Mouse (Mus musculus): Measurements from ENCODE around the gene Spin1. TPM values are rescaled to one million over a fixed set of nuclear protein-coding genes. Genes with fewer than 3 reads are reported as not detected.
A peak's percentile ranks its signal among the peaks of the same experiment; 100 is the strongest.

Gene Spin1
- polyA plus RNA-seq, 1 experiment: 29.5 TPM

DNA sequence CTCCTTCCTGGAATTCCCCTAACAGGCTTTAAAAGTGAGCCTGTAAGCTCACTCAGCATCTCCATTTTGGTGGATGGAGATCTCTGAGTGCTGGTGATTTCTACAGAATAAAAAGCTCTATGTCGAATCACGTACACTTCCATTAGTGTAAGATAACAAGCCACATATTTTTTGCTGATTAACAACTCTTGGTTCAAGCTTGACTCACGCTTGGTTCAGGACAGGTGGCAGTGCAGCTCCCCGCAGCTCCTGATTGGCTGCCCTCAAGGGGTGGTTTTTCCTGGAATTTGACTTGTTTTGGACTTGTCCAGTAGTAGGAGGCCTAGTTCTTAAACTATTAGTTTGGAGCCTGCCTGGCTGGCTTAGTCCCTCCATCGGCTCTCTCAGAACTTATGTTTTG, 7.2 kb upstream of the Spin1 start:
- Histone ChIP-seq H3K4me1 (replicated peaks; ENCODE audit: control insufficient read depth, insufficient read depth, low read length) (no peaks in the 10 kb centered on the region), H3K36me3 (ENCODE audit: control insufficient read depth, insufficient read depth, low read length) (no peaks in the 10 kb centered on the region), H3K27ac (ENCODE audit: control insufficient read depth, insufficient read depth, low read length) (no peak overlapping the region; the same call in 1 of the 2 replicates), H3K27me3 (ENCODE audit: control insufficient read depth, insufficient read depth, low read length) (no peaks in the 10 kb centered on the region), H3K4me3 (ENCODE audit: control insufficient read depth, insufficient read depth, low read length) (no peak overlapping the region)
- 54% methylated on average over 5 of the region's 5 CpGs for WGBS
- TF ChIP-seq POLR2A (IDR thresholded peaks at IDR 0.05; ENCODE audit: control insufficient read depth, extremely low read depth, insufficient read depth, low read length, poor library complexity): no peak
- TF ChIP-seq CTCF (IDR thresholded peaks at IDR 0.05; ENCODE audit: borderline replicate concordance, control insufficient read depth, extremely low read depth, insufficient read depth, low read length, poor library complexity): no peak
- DNase-seq: no peak

DNA sequence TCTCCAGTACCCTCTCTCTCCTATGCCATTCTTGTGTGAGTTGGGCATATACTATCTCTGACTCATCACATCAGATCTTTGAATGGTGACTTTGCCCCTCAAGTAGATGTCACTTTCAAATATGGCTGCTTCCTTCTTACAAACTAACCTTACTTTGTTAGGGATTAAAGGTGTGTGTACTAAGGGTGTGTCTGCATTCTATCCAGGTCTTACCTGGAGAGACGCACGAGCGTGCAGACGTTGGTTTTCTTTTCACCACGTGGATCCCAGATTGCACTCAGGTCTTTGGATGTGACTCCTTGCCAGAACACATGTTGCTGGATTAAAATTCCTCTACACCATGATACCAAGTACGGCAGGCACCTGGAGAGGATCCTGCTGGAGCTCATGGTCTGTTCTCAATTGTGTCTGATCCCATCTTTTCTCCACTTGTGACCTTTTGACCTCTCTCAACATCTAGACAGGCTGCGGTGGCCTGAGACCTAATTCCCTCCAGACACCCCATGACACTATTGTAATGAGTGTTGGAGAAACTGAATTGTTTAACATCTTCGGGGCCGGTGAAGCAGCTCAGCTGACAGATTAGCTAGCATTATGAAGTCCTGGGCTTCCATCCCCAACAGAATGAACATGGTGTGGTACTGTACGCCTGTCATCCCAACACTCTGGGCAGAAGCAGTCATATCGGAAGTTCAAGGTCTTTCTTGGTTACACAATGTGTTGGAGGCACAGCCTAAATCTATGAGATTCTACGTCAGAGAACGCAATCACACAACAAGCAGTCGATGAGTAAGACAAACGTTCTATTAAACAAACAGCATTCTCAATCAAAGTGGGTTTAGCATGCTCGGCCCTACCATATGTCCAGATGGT, 6.1 kb upstream of the Spin1 start:
- no peak overlapping the region for H3K27ac ChIP-seq (ENCODE audit: control insufficient read depth, insufficient read depth, low read length)
- TF ChIP-seq CTCF (IDR thresholded peaks at IDR 0.05; ENCODE audit: borderline replicate concordance, control insufficient read depth, extremely low read depth, insufficient read depth, low read length, poor library complexity) (no peak), POLR2A (IDR thresholded peaks at IDR 0.05; ENCODE audit: control insufficient read depth, extremely low read depth, insufficient read depth, low read length, poor library complexity) (no peak)
- H3K36me3 ChIP-seq (ENCODE audit: control insufficient read depth, insufficient read depth, low read length): no peaks in the 10 kb centered on the region
- DNase-seq: no peak
- 96% methylated on average over 16 of the region's 16 CpGs for whole genome bisulfite sequencing
- no peak overlapping the region for H3K4me3 ChIP-seq (ENCODE audit: control insufficient read depth, insufficient read depth, low read length)
- no peaks in the 10 kb centered on the region for H3K27me3 ChIP-seq (ENCODE audit: control insufficient read depth, insufficient read depth, low read length)
- no peaks in the 10 kb centered on the region for H3K4me1 ChIP-seq (replicated peaks; ENCODE audit: control insufficient read depth, insufficient read depth, low read length)

DNA sequence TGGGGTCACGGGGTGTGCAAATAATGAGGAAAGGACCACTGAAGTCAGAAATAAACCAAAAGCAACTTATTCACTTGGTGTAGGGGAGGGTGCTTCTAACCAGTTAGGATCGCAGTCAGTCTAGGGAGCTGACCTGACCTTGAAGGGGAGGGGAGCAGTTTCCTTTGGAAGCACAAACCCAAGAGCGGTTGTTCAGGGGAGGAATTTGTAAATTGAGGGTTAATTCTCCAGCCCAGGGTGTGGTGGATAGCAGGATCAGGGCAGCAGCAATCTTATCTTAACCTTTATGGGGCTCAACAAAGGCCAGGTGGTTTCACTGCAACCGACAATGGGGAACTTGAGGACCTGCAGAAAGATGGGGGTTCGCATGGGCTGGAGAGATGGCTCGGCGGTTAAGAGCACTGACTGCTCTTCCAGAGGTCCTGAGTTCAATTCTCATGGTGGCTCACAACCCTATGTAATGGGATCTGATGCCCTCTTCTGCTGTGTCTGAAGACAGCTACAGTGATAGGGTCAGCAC, 5.4 kb upstream of the Spin1 start:
- Histone ChIP-seq H3K36me3 (ENCODE audit: control insufficient read depth, insufficient read depth, low read length) (no peaks in the 10 kb centered on the region), H3K4me1 (replicated peaks; ENCODE audit: control insufficient read depth, insufficient read depth, low read length) (peaks cover 6% of the 10 kb centered on the region; the same call in 1 of the 2 replicates), H3K27ac (ENCODE audit: control insufficient read depth, insufficient read depth, low read length) (no peak overlapping the region), H3K27me3 (ENCODE audit: control insufficient read depth, insufficient read depth, low read length) (no peaks in the 10 kb centered on the region), H3K4me3 (ENCODE audit: control insufficient read depth, insufficient read depth, low read length) (no peak overlapping the region)
- 96% methylated on average over 7 of the region's 7 CpGs for WGBS
- DNase-seq: no peak
- no peak for TF ChIP-seq CTCF (IDR thresholded peaks at IDR 0.05; ENCODE audit: borderline replicate concordance, control insufficient read depth, extremely low read depth, insufficient read depth, low read length, poor library complexity)

DNA sequence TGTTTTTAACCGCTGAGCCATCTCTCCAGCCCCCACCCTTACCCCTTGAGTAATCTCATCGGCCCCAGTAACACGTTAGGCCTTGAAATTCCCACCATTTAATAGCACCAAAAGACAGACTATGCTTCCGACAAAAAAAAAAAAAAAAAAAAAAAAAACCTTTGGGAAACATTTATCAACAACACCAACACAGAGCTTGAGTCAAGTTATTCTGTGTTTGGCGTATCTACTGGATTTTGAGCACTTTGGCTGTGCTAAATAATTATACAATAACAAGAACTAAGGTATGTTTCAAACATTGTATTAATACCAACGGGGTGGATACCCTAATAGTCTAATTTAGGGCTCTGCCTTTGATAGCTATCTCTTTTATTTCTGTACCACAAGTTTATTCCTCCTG, 4.0 kb upstream of the Spin1 start:
- TF ChIP-seq POLR2A (IDR thresholded peaks at IDR 0.05; ENCODE audit: control insufficient read depth, extremely low read depth, insufficient read depth, low read length, poor library complexity) (no peak), CTCF (IDR thresholded peaks at IDR 0.05; ENCODE audit: borderline replicate concordance, control insufficient read depth, extremely low read depth, insufficient read depth, low read length, poor library complexity) (no peak)
- Histone ChIP-seq H3K4me1 (replicated peaks; ENCODE audit: control insufficient read depth, insufficient read depth, low read length) (peaks cover 7% of the 10 kb centered on the region; the same call in 1 of the 2 replicates), H3K27me3 (ENCODE audit: control insufficient read depth, insufficient read depth, low read length) (no peaks in the 10 kb centered on the region), H3K4me3 (ENCODE audit: control insufficient read depth, insufficient read depth, low read length) (no peak overlapping the region), H3K27ac (ENCODE audit: control insufficient read depth, insufficient read depth, low read length) (no peak overlapping the region), H3K36me3 (ENCODE audit: control insufficient read depth, insufficient read depth, low read length) (no peaks in the 10 kb centered on the region)
- DNase-seq: no peak
- WGBS: 97% methylated on average over 6 of the region's 6 CpGs

DNA sequence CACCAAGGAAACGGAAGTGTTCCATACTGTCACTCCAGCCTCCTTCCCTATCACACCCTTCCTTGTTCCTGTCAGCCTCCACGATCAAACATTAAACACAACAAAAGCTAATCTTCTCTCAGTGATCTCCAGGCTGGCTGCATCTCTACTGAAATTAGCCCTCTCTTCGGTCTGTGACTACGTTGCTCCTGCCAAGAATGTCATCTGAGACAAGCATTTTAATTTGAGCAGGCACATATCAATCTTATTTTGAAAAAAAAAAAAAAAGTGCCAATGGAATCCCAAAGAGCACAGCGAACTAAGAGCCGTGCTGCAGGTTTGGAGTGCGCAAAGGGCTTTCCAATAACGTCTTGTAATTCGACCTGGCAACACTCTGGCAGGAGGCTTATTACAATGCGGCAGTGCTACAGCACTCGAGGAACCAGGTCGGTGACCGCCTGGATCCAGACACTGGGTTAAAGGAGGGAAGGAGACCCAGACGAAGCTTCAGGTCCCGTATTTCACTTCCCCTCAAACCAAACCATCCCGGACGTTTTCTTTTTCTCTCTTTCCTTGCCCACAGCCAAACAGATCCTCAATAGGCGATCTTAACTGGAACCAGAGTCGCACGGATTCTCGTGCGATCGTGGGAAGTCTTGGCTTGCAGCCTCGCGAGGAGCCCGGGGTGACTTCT, 984 bp upstream of the Spin1 start:
- DNase-seq: no peak
- Histone ChIP-seq H3K36me3 (ENCODE audit: control insufficient read depth, insufficient read depth, low read length) (no peaks in the 10 kb centered on the region), H3K27ac (ENCODE audit: control insufficient read depth, insufficient read depth, low read length) (no peak overlapping the region), H3K4me1 (replicated peaks; ENCODE audit: control insufficient read depth, insufficient read depth, low read length) (peaks cover 9% of the 10 kb centered on the region), H3K4me3 (ENCODE audit: control insufficient read depth, insufficient read depth, low read length) (peak overlapping the region; percentile 67), H3K27me3 (ENCODE audit: control insufficient read depth, insufficient read depth, low read length) (no peaks in the 10 kb centered on the region)
- WGBS: 11% methylated on average over 26 of the region's 26 CpGs
- TF ChIP-seq CTCF (IDR thresholded peaks at IDR 0.05; ENCODE audit: borderline replicate concordance, control insufficient read depth, extremely low read depth, insufficient read depth, low read length, poor library complexity) (no peak), POLR2A (IDR thresholded peaks at IDR 0.05; ENCODE audit: control insufficient read depth, extremely low read depth, insufficient read depth, low read length, poor library complexity) (no peak)

DNA sequence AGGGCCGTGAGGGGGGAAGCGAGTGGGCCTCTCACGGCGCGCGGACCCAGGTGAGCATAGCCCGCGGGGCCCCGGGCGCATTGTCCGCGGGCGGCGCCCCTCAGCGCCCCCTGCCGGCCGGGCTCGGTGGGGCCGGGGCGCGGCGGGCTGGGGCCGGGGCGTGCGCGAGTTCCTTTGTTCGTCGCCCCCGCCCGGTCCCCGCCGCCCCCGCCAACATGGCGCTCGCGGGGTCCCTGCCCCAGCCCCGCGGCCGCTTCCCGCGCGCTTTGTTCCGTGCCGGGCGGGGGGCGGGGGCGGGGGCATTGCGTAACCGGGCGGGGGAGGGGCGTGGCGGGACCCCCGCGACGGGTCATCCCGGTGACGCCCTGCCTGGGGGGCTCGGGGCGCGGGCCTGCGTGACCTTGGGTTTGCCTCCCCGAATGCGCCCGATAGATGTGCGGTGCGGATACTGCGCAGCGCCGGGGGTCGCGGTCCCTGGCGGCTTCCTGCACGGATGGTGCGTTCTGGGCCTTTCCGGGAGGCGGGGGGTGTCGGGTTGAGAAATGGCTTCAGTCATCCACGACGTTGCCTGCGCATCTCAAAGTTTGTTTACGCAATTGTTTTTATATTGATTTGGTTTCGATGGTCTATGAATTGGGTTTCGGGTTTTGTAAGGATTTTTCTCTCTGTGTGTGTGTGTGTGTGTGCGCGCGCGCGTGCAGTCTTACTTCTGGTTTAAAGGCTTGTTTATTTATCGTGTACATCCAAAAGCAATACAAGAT, 516 bp downstream of the Spin1 start:
- Histone ChIP-seq H3K27ac (ENCODE audit: control insufficient read depth, insufficient read depth, low read length) (peak overlapping the region; percentile 54), H3K27me3 (ENCODE audit: control insufficient read depth, insufficient read depth, low read length) (no peaks in the 10 kb centered on the region), H3K36me3 (ENCODE audit: control insufficient read depth, insufficient read depth, low read length) (no peaks in the 10 kb centered on the region), H3K4me3 (ENCODE audit: control insufficient read depth, insufficient read depth, low read length) (peak overlapping the region; percentile 90), H3K4me1 (replicated peaks; ENCODE audit: control insufficient read depth, insufficient read depth, low read length) (peaks cover 9% of the 10 kb centered on the region)
- no peak for TF ChIP-seq POLR2A (IDR thresholded peaks at IDR 0.05; ENCODE audit: control insufficient read depth, extremely low read depth, insufficient read depth, low read length, poor library complexity)
- TF ChIP-seq CTCF (IDR thresholded peaks at IDR 0.05; ENCODE audit: borderline replicate concordance, control insufficient read depth, extremely low read depth, insufficient read depth, low read length, poor library complexity): peak; percentile 86; the same call in 1 of the 2 replicates
- under 1% methylated on average over 74 of the region's 89 CpGs for WGBS
- peak; percentile 75 for DNase-seq

All from thymus, adult 2 months (tissue).